Mouse (Mus musculus): ENCODE data around the gene Acsl3. TPM values are rescaled to one million over a fixed set of nuclear protein-coding genes. Genes with fewer than 3 reads are reported as not detected.

Gene Acsl3
- 23.1 TPM for polyA plus RNA-seq (2015; fragmentation: Illumina TruSeq; extraction: RNeasy Lipid Tissue Mini Kit (QIAGEN cat#74804); ENCODE audit: insufficient read depth, low replicate concordance)

GRCm38 (mm10) chr1:78657671-78658440 lies at the start of gene Acsl3, which contains the start of gene Utp14b:
Acsl3 (plus strand) TSS chr1:78657825.
Utp14b (plus strand) TSS chr1:78658038.

Other genes starting within 250 kb of the Acsl3 start
- gene Farsb, start 168.9 kb upstream of the Acsl3 start, polyA plus RNA-seq (2015; fragmentation: Illumina TruSeq; extraction: RNeasy Lipid Tissue Mini Kit (QIAGEN cat#74804); ENCODE audit: insufficient read depth, low replicate concordance) = 77.9 TPM
- gene Mogat1, start 146.8 kb upstream of the Acsl3 start, polyA plus RNA-seq (2015; fragmentation: Illumina TruSeq; extraction: RNeasy Lipid Tissue Mini Kit (QIAGEN cat#74804); ENCODE audit: insufficient read depth, low replicate concordance) = 0.62 TPM
- 0.25 TPM for gene BC035947, start 145.7 kb upstream of the Acsl3 start, polyA plus RNA-seq (2015; fragmentation: Illumina TruSeq; extraction: RNeasy Lipid Tissue Mini Kit (QIAGEN cat#74804); ENCODE audit: insufficient read depth, low replicate concordance)
- gene Utp14b, start 213 bp downstream of the Acsl3 start, polyA plus RNA-seq (2015; fragmentation: Illumina TruSeq; extraction: RNeasy Lipid Tissue Mini Kit (QIAGEN cat#74804); ENCODE audit: insufficient read depth, low replicate concordance) = 6.0 TPM
- 5.5 TPM for gene Kcne4, start 158.9 kb downstream of the Acsl3 start, polyA plus RNA-seq (2015; fragmentation: Illumina TruSeq; extraction: RNeasy Lipid Tissue Mini Kit (QIAGEN cat#74804); ENCODE audit: insufficient read depth, low replicate concordance)